Mouse (Mus musculus) layer of hippocampus, adult 9-10 months (tissue): ENCODE data around the gene Cxadr.
A peak's percentile ranks its signal among the peaks of the same experiment; 100 is the strongest.

Source experiments
- DNase-seq: peaks from one replicate; pipeline ENCODE4 v3.0.0; 2022; ENCODE audit warnings: low spot score

The Cxadr gene

GRCm38 (mm10) chr16:78371491-78372046 lies 70.3 kb downstream of the Cxadr start:
- DNase-seq = no peak

GRCm38 (mm10) chr16:78372786-78373185 lies 71.5 kb downstream of the Cxadr start:
- DNase-seq = no peak

GRCm38 (mm10) chr16:78373743-78374142 lies 72.5 kb downstream of the Cxadr start:
- DNase-seq = no peak

- no peak for DNase-seq
Measured at GRCm38 (mm10) chr16:78375222-78375621, 73.9 kb downstream of the Cxadr start.

- no peak for DNase-seq
Measured at GRCm38 (mm10) chr16:78375821-78376691, 74.8 kb downstream of the Cxadr start.

GRCm38 (mm10) chr16:78376745-78377570 lies 75.7 kb downstream of the Cxadr start, which contains the start of gene Btg3:
Btg3 (minus strand) TSS chr16:78377192.
- DNase-seq = peak; percentile 20

- no peak for DNase-seq
Measured at GRCm38 (mm10) chr16:78378493-78378892, 77.2 kb downstream of the Cxadr start.

- no peak for DNase-seq
Measured at GRCm38 (mm10) chr16:78389122-78389521, 87.8 kb downstream of the Cxadr start.

- DNase-seq = no peak
Measured at GRCm38 (mm10) chr16:78389986-78390385, 88.7 kb downstream of the Cxadr start.

GRCm38 (mm10) chr16:78391354-78391753 lies 90.1 kb downstream of the Cxadr start:
- no peak for DNase-seq

- DNase-seq = no peak
Measured at GRCm38 (mm10) chr16:78398734-78399133, 97.4 kb downstream of the Cxadr start.

GRCm38 (mm10) chr16:78399423-78399822 lies 98.1 kb downstream of the Cxadr start:
- no peak for DNase-seq

- no peak for DNase-seq
Measured at GRCm38 (mm10) chr16:78402316-78402715, 101.0 kb downstream of the Cxadr start.

GRCm38 (mm10) chr16:78406657-78407056 lies 105.4 kb downstream of the Cxadr start:
- no peak for DNase-seq

GRCm38 (mm10) chr16:78407855-78408254 lies 106.6 kb downstream of the Cxadr start:
- no peak for DNase-seq
